Mouse (Mus musculus): Measurements from ENCODE around the gene Olfr487.
"Not testable (repeated sequence)": the region's sequence is repeated elsewhere in the genome, so short reads cannot be mapped to it uniquely, and the experiment has no call there.

The Olfr487 gene

DNA sequence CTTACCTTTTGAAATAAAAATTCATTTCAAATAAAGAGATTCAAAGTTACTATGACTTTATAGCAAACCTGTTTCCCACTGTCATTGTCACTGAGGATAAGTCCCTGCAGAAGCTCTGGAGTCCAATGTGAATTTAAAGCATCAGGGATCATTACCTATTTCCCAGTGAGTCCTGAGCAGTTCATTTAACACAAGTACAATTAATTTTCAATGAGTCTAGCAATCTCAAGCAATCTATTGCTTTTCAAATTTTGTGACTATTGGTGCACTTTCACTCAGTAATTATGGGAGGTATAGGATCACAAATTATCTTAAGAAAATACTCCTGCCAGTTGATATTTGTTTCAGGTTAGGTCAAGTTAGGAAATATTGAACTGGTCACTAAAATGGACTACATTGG is at the start of gene Olfr487:
Gene Olfr487 (minus strand): TSS at position 101 of the 400 bp plus-strand sequence.
- DNase-seq: not testable (repeated sequence)

- DNase-seq: no peak
Observed at GRCm38 (mm10) chr7:108258247-108258646, 43.8 kb upstream of the Olfr487 start, which contains the start of gene Olfr488. TSS of gene Olfr488 (minus strand) at chr7:108258347.

DNA sequence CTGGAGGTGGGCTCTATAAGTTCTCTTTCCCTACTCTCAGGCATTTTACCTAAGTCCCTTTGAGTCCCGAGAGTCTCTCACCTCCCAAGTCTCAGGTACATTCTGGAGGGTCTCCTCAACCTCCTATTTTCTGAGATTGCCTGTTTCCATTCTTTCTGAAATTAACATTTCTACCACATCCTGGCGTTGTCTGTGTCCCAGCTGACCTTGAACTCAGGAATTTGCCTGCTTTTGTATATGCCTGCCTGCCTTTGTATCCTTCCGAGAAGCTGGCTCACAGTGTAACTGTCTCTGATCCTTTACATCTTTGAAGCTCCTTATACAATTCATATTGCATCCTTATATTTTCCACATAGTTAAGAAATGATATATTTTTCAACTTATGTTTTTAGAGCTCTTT is 19.1 kb upstream of the Olfr487 start:
- DNase-seq: no peak

GRCm38 (mm10) chr7:108196938-108197337 is 17.5 kb downstream of the Olfr487 start:
- no peak for DNase-seq

GRCm38 (mm10) chr7:108196337-108196736 is 18.1 kb downstream of the Olfr487 start:
- DNase-seq: not testable (repeated sequence)

DNA sequence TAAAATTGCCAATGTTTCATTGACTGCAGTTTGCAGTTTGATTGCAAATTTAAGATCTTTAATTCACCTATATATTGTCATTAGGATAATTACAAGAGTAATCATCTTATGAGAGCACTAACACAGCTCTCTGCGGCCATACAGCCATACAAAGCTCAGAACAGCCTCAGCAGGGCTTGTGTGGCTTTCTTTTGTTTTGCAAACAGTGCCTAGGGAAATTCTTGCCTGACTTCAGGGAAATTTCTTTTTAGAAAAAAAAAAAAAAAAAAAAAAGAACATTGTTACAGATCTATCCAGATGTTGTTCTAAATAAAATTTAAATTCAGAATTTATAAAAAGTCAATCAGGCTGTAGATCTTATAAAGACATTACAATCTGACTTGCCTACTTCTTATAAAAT is 21.7 kb downstream of the Olfr487 start:
- DNase-seq: not testable (repeated sequence)

- DNase-seq: not testable (repeated sequence)
Observed at GRCm38 (mm10) chr7:108191196-108191595, 23.2 kb downstream of the Olfr487 start.

DNA sequence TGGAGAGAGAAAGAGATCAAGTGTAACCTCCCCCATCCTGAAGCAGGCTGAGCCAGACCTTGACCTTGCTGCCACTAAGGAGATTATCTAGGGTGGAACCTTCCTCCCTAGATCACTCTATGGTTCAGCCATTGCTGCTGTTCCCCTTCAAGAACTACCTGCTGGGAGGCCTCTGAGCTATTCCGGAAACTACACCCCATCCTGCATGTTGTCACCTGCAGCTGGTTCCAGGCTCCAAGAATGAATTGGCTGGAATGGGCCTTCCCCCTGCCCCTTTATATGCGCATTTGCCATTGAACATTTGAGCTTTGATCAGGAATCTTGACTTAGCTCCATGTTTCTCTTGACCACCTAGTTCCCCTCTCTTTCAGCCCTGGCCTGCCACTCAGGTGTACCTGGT is 29.2 kb downstream of the Olfr487 start:
- DNase-seq: not testable (repeated sequence)

GRCm38 (mm10) chr7:108184401-108184800 is 30.0 kb downstream of the Olfr487 start:
- not testable (repeated sequence) for DNase-seq

- DNase-seq: not testable (repeated sequence)
Observed at GRCm38 (mm10) chr7:108172642-108173041, 41.8 kb downstream of the Olfr487 start, which contains the start of gene Olfr486. TSS of gene Olfr486 (minus strand) at chr7:108172742.

- no peak for DNase-seq
Observed at GRCm38 (mm10) chr7:108159771-108160170, 54.7 kb downstream of the Olfr487 start, which contains the start of gene Olfr485. TSS of gene Olfr485 (minus strand) at chr7:108159871.

Data from lung, postnatal 36 days (tissue).